Mouse (Mus musculus): Measurements from ENCODE around the gene Olfr1391.

DNA sequence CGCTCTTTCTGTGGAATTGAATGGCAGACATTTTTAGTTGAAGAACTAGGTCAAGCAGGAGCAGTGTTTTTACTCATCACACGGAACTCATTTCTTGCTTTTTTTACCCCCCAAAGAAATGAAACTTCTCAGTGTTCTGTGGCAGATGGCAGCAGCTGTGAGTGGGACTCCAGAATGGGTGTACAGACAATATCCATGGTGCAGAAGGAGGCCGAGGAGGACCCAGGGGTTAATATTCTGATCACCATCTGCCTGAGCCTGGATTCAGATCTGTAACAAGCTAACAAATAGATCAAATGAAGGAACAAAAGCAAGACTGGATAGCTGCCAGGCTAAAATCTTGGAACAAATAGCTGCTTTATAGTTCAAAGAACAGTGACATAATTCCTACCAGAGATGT is 29.8 kb upstream of the Olfr1391 start:
- no peak for TF ChIP-seq CTCF (IDR thresholded peaks at IDR 0.05; ENCODE audit: low read depth)
- no peak for TF ChIP-seq EP300 (IDR thresholded peaks at IDR 0.05; ENCODE audit: low read depth)

Measured in liver, postnatal 0 days (tissue).